ENCODE assay signal across 7 mouse cellular contexts in the genomic region with DNA sequence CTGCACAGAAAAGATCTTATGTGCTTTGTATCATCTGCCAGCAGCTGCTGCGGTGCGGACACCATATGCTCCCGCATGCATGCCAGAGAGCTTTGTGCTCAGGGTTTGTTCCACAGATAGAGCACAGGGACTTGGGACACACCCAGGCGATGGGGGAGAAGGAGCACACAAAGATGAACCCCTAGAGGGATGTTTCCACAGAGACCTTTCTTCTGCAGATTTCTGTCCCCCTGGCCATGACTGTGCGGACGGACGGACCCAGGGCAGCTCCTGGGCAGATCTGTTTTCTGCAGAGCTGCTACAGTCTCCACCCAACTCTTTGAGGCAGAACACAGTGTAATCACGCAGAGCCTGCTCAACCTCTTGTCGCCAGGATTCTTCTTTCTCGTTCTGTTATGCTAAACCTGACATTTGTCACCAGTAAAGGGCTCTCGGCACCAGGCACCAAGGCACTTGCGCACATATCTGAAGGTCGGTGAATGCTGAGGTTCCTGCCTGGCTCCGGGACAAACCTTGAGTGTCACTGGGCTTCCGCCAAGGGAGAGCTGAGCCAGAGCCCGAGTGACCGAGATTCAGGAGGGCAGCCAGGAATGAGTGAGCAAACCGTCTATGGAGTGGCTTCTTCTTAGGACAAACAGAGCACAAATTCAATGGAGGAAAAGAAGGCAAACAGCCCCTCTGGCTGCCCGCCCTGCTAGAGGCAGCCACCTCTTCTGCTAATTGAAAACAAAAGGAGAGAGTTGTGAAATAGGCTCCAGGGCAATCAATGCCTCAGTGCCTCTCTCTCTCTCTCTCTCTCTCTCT. TPM values are rescaled to one million over a fixed set of nuclear protein-coding genes. Genes with fewer than 3 reads are reported as not detected.
DNase-seq lines count a peak whose midpoint lies in the region; ATAC-seq and TF ChIP-seq lines count a peak whose summit lies in the region.

No protein-coding gene starts in this region.

- no peak for TF ChIP-seq POLR2A in brain, embryonic 14.5 days (IDR thresholded peaks at IDR 0.05; ENCODE audit: borderline replicate concordance, extremely low read depth, insufficient read depth, insufficient read length, poor library complexity, severe bottlenecking)
- TF ChIP-seq POLR2A in kidney, adult 2 months (IDR thresholded peaks at IDR 0.05; ENCODE audit: low read depth, low read length) = no peak

- ATAC-seq in embryonic facial prominence, embryonic 13.5 days (ENCODE audit: insufficient number of reproducible peaks, insufficient read depth, low FRiP score, low TSS enrichment, low read depth) = no peak
- ATAC-seq in midbrain, embryonic 14.5 days (ENCODE audit: low FRiP score, low TSS enrichment) = peak; percentile 46; the same call in 1 of the 2 replicates

- H3K4me2 ChIP-seq in embryonic facial prominence, embryonic 13.5 days = peak overlapping the region; percentile 55
- H3K4me2 ChIP-seq in midbrain, embryonic 14.5 days (ENCODE audit: low read length) = peak overlapping the region; percentile 34

- peak; percentile 92 for DNase-seq in brain, embryonic 14.5 days (ENCODE audit: low read depth)
- DNase-seq in heart, adult 8-10 months (ENCODE audit: low spot score) = peak; percentile 89
- peak; percentile 90 for DNase-seq in kidney, adult 2 months
- peak; percentile 68 for DNase-seq in limb, embryonic 10.5 days (ENCODE audit: low spot score)
- DNase-seq in midbrain, embryonic 14.5 days = peak; percentile 70
- DNase-seq in testis, postnatal 14 days (ENCODE audit: low spot score) = peak; percentile 29

- no peaks in the 10 kb centered on the region for H3K36me3 ChIP-seq in embryonic facial prominence, embryonic 13.5 days
- H3K36me3 ChIP-seq in kidney, adult 2 months (ENCODE audit: control insufficient read depth, insufficient read depth, low read length) = no peaks in the 10 kb centered on the region
- H3K36me3 ChIP-seq in limb, embryonic 10.5 days = no peaks in the 10 kb centered on the region
- no peaks in the 10 kb centered on the region for H3K36me3 ChIP-seq in midbrain, embryonic 14.5 days (ENCODE audit: control insufficient read depth, insufficient read depth, low read length)

- TF ChIP-seq CTCF in brain, embryonic 14.5 days (IDR thresholded peaks at IDR 0.05; ENCODE audit: borderline replicate concordance, extremely low read depth, insufficient read depth, insufficient read length) = no peak
- no peak for TF ChIP-seq CTCF in kidney, adult 2 months (conservative IDR thresholded peaks at IDR 0.05; ENCODE audit: insufficient read depth, insufficient read length, low read depth, low read length)

- H3K9me3 ChIP-seq in embryonic facial prominence, embryonic 13.5 days = no peaks in the 10 kb centered on the region
- no peaks in the 10 kb centered on the region for H3K9me3 ChIP-seq in limb, embryonic 10.5 days (replicated peaks)
- no peaks in the 10 kb centered on the region for H3K9me3 ChIP-seq in midbrain, embryonic 14.5 days (ENCODE audit: control insufficient read depth, low read length)

- 26% methylated on average over 19 of the region's 19 CpGs for whole genome bisulfite sequencing in embryonic facial prominence, embryonic 13.5 days
- 27% methylated on average over 19 of the region's 19 CpGs for WGBS in kidney, adult 2 months
- WGBS in limb, embryonic 10.5 days = 30% methylated on average over 19 of the region's 19 CpGs
- WGBS in midbrain, embryonic 14.5 days = 27% methylated on average over 19 of the region's 19 CpGs

- H3K9ac ChIP-seq in embryonic facial prominence, embryonic 13.5 days = peak overlapping the region; percentile 58; the same call in 1 of the 2 replicates
- peak overlapping the region; percentile 21; the same call in 1 of the 2 replicates for H3K9ac ChIP-seq in midbrain, embryonic 14.5 days (replicated peaks; ENCODE audit: low read length)

- H3K27me3 ChIP-seq in embryonic facial prominence, embryonic 13.5 days = no peaks in the 10 kb centered on the region
- H3K27me3 ChIP-seq in kidney, adult 2 months (replicated peaks; ENCODE audit: control insufficient read depth, insufficient read depth, low read length) = no peaks in the 10 kb centered on the region
- H3K27me3 ChIP-seq in limb, embryonic 10.5 days (ENCODE audit: low read depth, poor library complexity, severe bottlenecking) = no peaks in the 10 kb centered on the region
- H3K27me3 ChIP-seq in midbrain, embryonic 14.5 days (ENCODE audit: control insufficient read depth, insufficient read depth, low read length) = no peaks in the 10 kb centered on the region

- H3K4me1 ChIP-seq in embryonic facial prominence, embryonic 13.5 days = peaks cover 22% of the 10 kb centered on the region
- H3K4me1 ChIP-seq in kidney, adult 2 months (ENCODE audit: control insufficient read depth, insufficient read depth, low read length) = peaks cover 17% of the 10 kb centered on the region
- H3K4me1 ChIP-seq in limb, embryonic 10.5 days = peaks cover 49% of the 10 kb centered on the region
- peaks cover 7% of the 10 kb centered on the region; the same call in 1 of the 2 replicates for H3K4me1 ChIP-seq in midbrain, embryonic 14.5 days (ENCODE audit: control insufficient read depth, insufficient read depth, low read length)

- H3K4me3 ChIP-seq in embryonic facial prominence, embryonic 13.5 days = peak overlapping the region; percentile 12
- no peak overlapping the region for H3K4me3 ChIP-seq in kidney, adult 2 months (ENCODE audit: insufficient read depth, low read depth, low read length)
- peak overlapping the region; percentile 31 for H3K4me3 ChIP-seq in limb, embryonic 10.5 days
- H3K4me3 ChIP-seq in midbrain, embryonic 14.5 days (replicated peaks; ENCODE audit: low read depth, low read length) = no peak overlapping the region

- H3K27ac ChIP-seq in embryonic facial prominence, embryonic 13.5 days = peak overlapping the region; percentile 73
- H3K27ac ChIP-seq in kidney, adult 2 months (ENCODE audit: insufficient read depth, low read depth, low read length) = no peak overlapping the region; the same call in 1 of the 2 replicates
- H3K27ac ChIP-seq in limb, embryonic 10.5 days = peak overlapping the region; percentile 85
- peak overlapping the region; percentile 74 for H3K27ac ChIP-seq in midbrain, embryonic 14.5 days (replicated peaks; ENCODE audit: low read depth, low read length)

RNA-seq across cellular contexts. Expression of a gene that starts 56.2 kb away (rescaled TPM):
- 78.9 and 148 TPM in 2 replicates for polyA plus RNA-seq in brain, embryonic 14.5 days (2012; rRNA removed)
- polyA plus RNA-seq in embryonic facial prominence, embryonic 13.5 days (2015; fragmentation: Nextera tagmentation; extraction: Ambion mirVana) = 50.6 and 55.5 TPM in 2 replicates
- total RNA-seq in heart, adult 8-10 months (2022) = 10 to 100 TPM in 2 of 4 experiments, 1 to 10 TPM in 2; 8.6 to 18.9 (median 10.7) TPM
- 57.2 and 59.8 TPM in 2 replicates for polyA plus RNA-seq in kidney, adult 2 months (2012; rRNA removed)
- 14.3 and 18.6 TPM in 2 replicates for polyA plus RNA-seq in limb, embryonic 10.5 days (2016; fragmentation: Nextera tagmentation; extraction: Ambion mirVana)
- 58.7 and 85.9 TPM in 2 replicates for polyA plus RNA-seq in midbrain, embryonic 14.5 days (2014; fragmentation: Nextera tagmentation; extraction: Ambion mirVana)

Comparison
In these comparisons a context has a peak if more than half of its experiments do, and no peak if none do; other contexts are left out.
1. DNase-seq: peak in every context shown above with its lines; median percentile 92 in brain, embryonic 14.5 days; 90 in kidney, adult 2 months; 89 in heart, adult 8-10 months; 70 in midbrain, embryonic 14.5 days; 68 in limb, embryonic 10.5 days; 29 in testis, postnatal 14 days.
2. H3K4me3 ChIP-seq: peak in embryonic facial prominence, embryonic 13.5 days (single experiment) and limb, embryonic 10.5 days (single experiment); none in kidney, adult 2 months (single experiment) and midbrain, embryonic 14.5 days (single experiment).